Mouse (Mus musculus) heart, embryonic 11.5 days (tissue): ENCODE measurements around the gene Kcnk18. TPM values are rescaled to one million over a fixed set of nuclear protein-coding genes. Genes with fewer than 3 reads are reported as not detected.

Experiments
- ATAC-seq: fragments of 200-750 bp; cut with Nextera tagmentation; replicated peaks from 2 replicates; pipeline ENCODE4 v1.8.0; 2017; ENCODE audit warnings: moderate library complexity; ENCODE audit not compliant: insufficient number of reproducible peaks, low FRiP score, low TSS enrichment
- H3K27ac ChIP-seq: fragments of 300-500 bp; sonication (generic); 2 replicates; pipeline ENCODE4 v1.5.1; 2014; ENCODE audit warnings: mild to moderate bottlenecking, low read depth, low read length
- H3K27me3 ChIP-seq: fragments of 300-500 bp; sonication (generic); 2 replicates; pipeline ENCODE4 v1.6.1; 2014; ENCODE audit warnings: mild to moderate bottlenecking, low read length, mixed read lengths; ENCODE audit not compliant: control insufficient read depth, insufficient read depth
- H3K36me3 ChIP-seq: fragments of 300-500 bp; sonication (generic); 2 replicates; pipeline ENCODE4 v1.6.1; 2014; ENCODE audit warnings: mild to moderate bottlenecking, low read length, moderate library complexity, mixed read lengths; ENCODE audit not compliant: control insufficient read depth, insufficient read depth
- H3K4me1 ChIP-seq: fragments of 300-500 bp; sonication (generic); 2 replicates; pipeline ENCODE4 v1.6.1; 2014; ENCODE audit warnings: low read length; ENCODE audit not compliant: control insufficient read depth, insufficient read depth
- H3K4me2 ChIP-seq: fragments of 300-500 bp; sonication (generic); 2 replicates; pipeline ENCODE4 v1.6.1; 2014; ENCODE audit warnings: mild to moderate bottlenecking, moderate library complexity
- H3K4me3 ChIP-seq: fragments of 300-500 bp; sonication (generic); 2 replicates; pipeline ENCODE4 v1.5.1; 2014; ENCODE audit warnings: low read depth, low read length
- H3K9ac ChIP-seq: fragments of 300-500 bp; sonication (generic); 2 replicates; pipeline ENCODE4 v1.6.1; 2014; ENCODE audit warnings: mild to moderate bottlenecking, low read depth, low read length, moderate library complexity
- H3K9me3 ChIP-seq: fragments of 300-500 bp; sonication (generic); replicated peaks from 2 replicates; pipeline ENCODE4 v1.6.1; 2016; ENCODE audit warnings: low read length; ENCODE audit not compliant: control insufficient read depth
- WGBS: fragments of 180-500 bp; shearing (Covaris S2); extraction: QIAGEN DNeasy Blood & Tissue Kit; methylation state at CpG from one replicate; pipeline ENCODE4 v1.1.7; 2014; ENCODE audit not compliant: insufficient replicate concordance; 5-methylcytosine and 5-hydroxymethylcytosine counted together
- polyA plus RNA-seq: library from polyadenylated mRNA; unstranded; fragments of >200 nt; fragmentation: Nextera tagmentation; extraction: Ambion mirVana; gene quantifications from 2 replicates; pipeline ENCODE4 v1.2.1, GENCODE M21; 2014

Kcnk18 gene
- polyA plus RNA-seq, 1 experiment from 2014 or later, result not detected

DNA sequence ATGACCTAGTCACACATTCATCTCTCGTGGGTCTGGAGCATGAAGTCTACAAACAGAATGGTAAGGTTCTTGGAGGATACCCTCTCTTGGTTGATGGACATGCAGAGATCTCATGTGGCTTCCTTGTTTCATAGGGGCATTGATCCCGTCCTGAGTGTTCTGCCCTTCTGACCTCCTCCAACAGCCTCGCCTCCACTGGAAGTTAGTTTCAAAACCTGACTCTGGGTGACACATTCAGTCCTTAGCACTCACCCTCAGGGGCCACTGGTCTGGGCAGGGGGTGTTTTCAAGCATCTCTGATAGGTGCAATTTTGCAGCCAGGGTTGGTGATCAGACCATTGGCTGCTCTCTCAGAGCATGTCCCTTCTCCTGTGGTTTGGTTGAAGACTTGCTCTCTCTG is 19.6 kb downstream of the Kcnk18 start:
- H3K27me3 ChIP-seq, result peaks cover 5% of the 10 kb centered on the region; the same call in 1 of the 2 replicates
- no peak overlapping the region for H3K9ac ChIP-seq
- no peak overlapping the region for H3K4me2 ChIP-seq
- no peak overlapping the region for H3K27ac ChIP-seq
- WGBS, result 72% methylated on average over 3 of the region's 3 CpGs
- H3K9me3 ChIP-seq, result no peaks in the 10 kb centered on the region
- no peak overlapping the region for H3K4me3 ChIP-seq
- no peaks in the 10 kb centered on the region for H3K36me3 ChIP-seq
- no peaks in the 10 kb centered on the region for H3K4me1 ChIP-seq
- ATAC-seq, result no peak

DNA sequence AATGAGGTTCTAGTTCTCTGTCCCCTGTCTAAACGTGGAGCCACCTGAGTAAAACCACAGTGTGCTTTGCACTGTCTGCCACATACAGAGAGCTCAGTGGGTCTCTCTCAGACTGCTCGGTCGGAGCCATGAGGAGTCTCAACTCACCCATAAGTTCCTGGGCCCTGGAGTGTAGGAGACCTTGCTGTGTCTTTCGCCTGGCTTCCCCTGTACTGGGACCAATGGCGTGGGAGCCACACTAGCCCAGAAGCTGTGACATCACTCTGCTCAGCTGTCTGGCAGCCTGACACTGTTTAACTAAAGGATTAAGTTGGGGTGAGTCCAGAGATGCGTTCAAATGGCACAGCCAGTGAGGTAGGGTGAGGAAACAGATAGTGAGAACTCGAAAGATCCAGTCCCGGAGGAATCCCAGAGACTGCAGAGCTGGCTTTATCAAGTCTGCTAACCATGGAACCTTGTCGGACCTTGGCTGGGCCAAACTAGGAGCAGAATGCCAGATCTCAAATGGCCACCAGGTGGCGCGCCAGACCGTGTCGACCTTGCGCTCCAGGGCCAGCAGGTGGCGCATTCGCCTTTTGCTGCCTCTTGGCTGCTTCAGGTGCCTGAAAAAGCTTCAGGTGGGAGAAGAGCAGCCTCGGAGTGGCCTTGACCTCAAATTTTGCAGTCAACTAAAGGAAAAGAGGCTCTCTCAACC is 20.3 kb downstream of the Kcnk18 start:
- Histone ChIP-seq H3K36me3 (no peaks in the 10 kb centered on the region), H3K27ac (no peak overlapping the region), H3K4me2 (no peak overlapping the region), H3K4me3 (no peak overlapping the region), H3K4me1 (no peaks in the 10 kb centered on the region), H3K9ac (no peak overlapping the region), H3K9me3 (no peaks in the 10 kb centered on the region), H3K27me3 (peaks cover 5% of the 10 kb centered on the region; the same call in 1 of the 2 replicates)
- ATAC-seq, result peak; percentile 35; the same call in 1 of the 2 replicates
- WGBS, result 17% methylated on average over 17 of the region's 17 CpGs

DNA sequence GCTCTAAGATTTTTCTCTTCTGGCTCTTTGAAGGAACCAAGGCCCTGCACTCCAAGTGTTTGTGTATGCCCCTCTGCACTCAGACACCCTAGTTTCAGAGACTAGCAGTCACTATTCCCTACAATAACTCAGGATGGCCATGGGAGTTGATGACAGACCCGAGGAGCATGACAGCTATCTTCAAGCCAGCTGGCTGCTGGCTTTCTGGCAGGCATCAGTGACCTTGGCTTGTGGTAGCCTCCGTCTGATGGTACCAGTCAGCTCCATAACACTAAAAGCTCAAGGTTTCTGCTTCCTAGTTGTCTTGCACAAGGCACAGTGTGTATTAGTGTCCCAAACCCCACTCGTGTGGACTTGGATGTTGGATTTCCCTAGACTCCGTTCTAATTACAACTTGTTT is 23.0 kb downstream of the Kcnk18 start:
- Histone ChIP-seq H3K4me1 (no peaks in the 10 kb centered on the region), H3K36me3 (no peaks in the 10 kb centered on the region), H3K4me3 (no peak overlapping the region), H3K9ac (no peak overlapping the region), H3K27me3 (peaks cover 5% of the 10 kb centered on the region; the same call in 1 of the 2 replicates), H3K9me3 (no peaks in the 10 kb centered on the region), H3K4me2 (no peak overlapping the region), H3K27ac (no peak overlapping the region)
- WGBS, result 80% methylated on average over 4 of the region's 4 CpGs
- ATAC-seq, result no peak

DNA sequence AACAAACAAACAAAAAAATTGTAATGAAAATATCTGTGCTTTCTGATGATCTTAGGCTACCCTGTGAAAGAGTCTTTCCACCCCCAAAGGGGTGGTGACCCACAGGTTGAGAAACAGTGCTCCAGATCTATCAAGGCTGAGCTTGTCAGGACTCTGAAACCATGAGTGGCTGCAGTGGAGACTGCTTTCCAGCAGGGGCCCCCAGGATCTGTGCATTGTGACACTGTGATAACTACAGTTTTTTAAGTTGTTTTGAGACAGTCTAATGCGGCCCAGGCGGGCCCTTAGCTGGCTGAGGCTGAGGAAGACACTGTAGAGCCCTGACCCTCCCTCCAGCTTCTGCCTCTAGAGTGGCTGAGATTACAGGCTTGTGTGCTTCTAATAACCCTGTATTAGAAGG is 24.0 kb downstream of the Kcnk18 start:
- ATAC-seq, result no peak

DNA sequence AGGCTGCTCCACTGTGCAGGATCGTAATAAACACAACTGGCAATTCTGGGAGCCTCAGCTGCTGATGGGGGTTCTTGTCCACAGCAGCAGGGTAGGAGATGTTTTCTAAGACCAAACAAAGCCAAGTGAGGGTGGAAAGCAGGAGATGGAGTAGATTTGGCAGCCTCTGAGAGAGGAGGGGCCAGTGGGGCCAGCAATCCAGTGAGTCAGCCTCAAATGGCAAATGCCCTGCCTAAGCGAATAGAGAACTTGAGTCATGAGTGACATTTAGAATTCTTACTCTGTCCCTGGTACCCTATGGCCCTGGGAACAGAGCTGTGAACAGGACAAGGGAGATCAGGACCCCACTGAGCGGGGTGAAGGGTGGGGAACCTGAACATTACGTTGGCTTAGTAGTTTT is 29.1 kb downstream of the Kcnk18 start:
- H3K9me3 ChIP-seq, result no peaks in the 10 kb centered on the region
- H3K27ac ChIP-seq, result no peak overlapping the region
- no peak overlapping the region for H3K4me2 ChIP-seq
- no peak overlapping the region for H3K9ac ChIP-seq
- no peaks in the 10 kb centered on the region for H3K36me3 ChIP-seq
- WGBS, result 77% methylated on average over 4 of the region's 4 CpGs
- H3K4me3 ChIP-seq, result no peak overlapping the region
- no peaks in the 10 kb centered on the region for H3K4me1 ChIP-seq
- H3K27me3 ChIP-seq, result no peaks in the 10 kb centered on the region; the same call in 1 of the 2 replicates
- no peak for ATAC-seq

More for the DNA sequence above, 24.0 kb downstream of the Kcnk18 start:
- WGBS, result 67% methylated on average over 2 of the region's 2 CpGs
- H3K4me1 ChIP-seq, result no peaks in the 10 kb centered on the region
- no peak overlapping the region for H3K4me2 ChIP-seq
- H3K27me3 ChIP-seq, result peaks cover 5% of the 10 kb centered on the region; the same call in 1 of the 2 replicates
- no peaks in the 10 kb centered on the region for H3K36me3 ChIP-seq
- no peaks in the 10 kb centered on the region for H3K9me3 ChIP-seq
- no peak overlapping the region for H3K4me3 ChIP-seq
- H3K9ac ChIP-seq, result no peak overlapping the region
- no peak overlapping the region for H3K27ac ChIP-seq

GRCm38 (mm10) chr19:59248553-59249286 is 29.7 kb downstream of the Kcnk18 start:
- Histone ChIP-seq H3K4me1 (no peaks in the 10 kb centered on the region), H3K27me3 (no peaks in the 10 kb centered on the region; the same call in 1 of the 2 replicates), H3K27ac (no peak overlapping the region), H3K9me3 (no peaks in the 10 kb centered on the region), H3K9ac (no peak overlapping the region), H3K4me2 (no peak overlapping the region), H3K4me3 (no peak overlapping the region), H3K36me3 (no peaks in the 10 kb centered on the region)
- WGBS, result 66% methylated on average over 11 of the region's 11 CpGs
- no peak for ATAC-seq

GRCm38 (mm10) chr19:59252651-59253050 is 33.6 kb downstream of the Kcnk18 start:
- Histone ChIP-seq H3K4me2 (no peak overlapping the region), H3K4me3 (no peak overlapping the region), H3K4me1 (no peaks in the 10 kb centered on the region), H3K27ac (no peak overlapping the region), H3K9me3 (no peaks in the 10 kb centered on the region), H3K36me3 (no peaks in the 10 kb centered on the region), H3K27me3 (no peaks in the 10 kb centered on the region; the same call in 1 of the 2 replicates), H3K9ac (no peak overlapping the region)
- WGBS, result 79% methylated on average over 2 of the region's 2 CpGs
- no peak for ATAC-seq

DNA sequence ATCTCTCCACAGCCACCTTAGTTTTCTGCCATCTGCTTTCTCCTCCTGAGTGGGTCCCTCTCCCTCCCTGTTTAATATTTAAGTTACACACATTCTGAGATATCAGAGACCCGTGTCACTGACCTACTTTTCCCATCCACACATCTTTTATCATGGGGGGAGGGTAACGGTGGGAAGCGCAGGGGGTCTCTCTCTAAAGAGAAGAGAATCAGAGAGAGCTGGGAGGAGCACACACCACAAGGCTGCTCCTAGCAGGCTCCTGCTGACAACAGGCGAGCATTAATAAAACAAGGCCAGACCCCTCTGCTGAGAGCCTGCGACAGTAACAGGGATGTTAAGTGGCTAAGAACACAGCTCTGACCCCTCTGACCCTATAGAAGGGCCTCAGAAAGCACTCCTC is 40.6 kb downstream of the Kcnk18 start:
- Histone ChIP-seq H3K4me2 (no peak overlapping the region), H3K9ac (no peak overlapping the region), H3K36me3 (no peaks in the 10 kb centered on the region), H3K9me3 (no peaks in the 10 kb centered on the region), H3K4me3 (no peak overlapping the region), H3K27me3 (peaks cover 26% of the 10 kb centered on the region), H3K27ac (no peak overlapping the region), H3K4me1 (peaks cover 7% of the 10 kb centered on the region)
- WGBS, result 40% methylated on average over 5 of the region's 5 CpGs
- ATAC-seq, result no peak
